Mouse (Mus musculus): ENCODE measurements at regions not wholly inside any gene's neighbourhood (a gene's known extent, or its start where the extent isn't known, plus 50 kb on each side); places are given as distances from the start of the nearest gene placed in this dataset.

DNA sequence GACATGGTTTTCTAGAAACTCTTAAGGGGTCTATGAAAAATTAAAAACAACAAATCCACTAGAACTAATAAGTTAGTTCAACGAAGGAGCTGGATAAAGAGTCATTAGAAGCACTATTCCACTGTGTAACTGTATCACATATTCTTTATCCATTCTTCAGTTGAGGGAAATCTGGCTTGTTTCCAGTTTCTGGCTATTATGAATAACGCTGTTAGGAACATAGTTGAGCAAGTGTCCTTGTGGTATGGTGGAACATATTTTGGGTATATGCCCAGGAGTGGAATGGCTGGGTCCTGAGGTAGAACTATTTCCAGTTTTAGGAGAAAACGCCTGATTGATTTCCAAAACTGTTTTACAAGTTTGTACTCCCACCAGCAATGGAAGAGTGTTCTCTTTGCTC lies 97.7 kb upstream of the Adamts9 start:
- TF ChIP-seq CTCF (IDR thresholded peaks at IDR 0.05; ENCODE audit: low read depth, low read length): no peak
- TF ChIP-seq POLR2A (IDR thresholded peaks at IDR 0.05; ENCODE audit: extremely low read depth, insufficient read depth, low read length): no peak

Data from liver, adult 2 months (tissue).